Mouse (Mus musculus): ENCODE data around the gene Snrpe. TPM values are rescaled to one million over a fixed set of nuclear protein-coding genes. Genes with fewer than 3 reads are reported as not detected.

Gene Snrpe
- polyA plus RNA-seq, 1 experiment from 2014 or later, result 412 TPM

- Histone ChIP-seq H3K9me3 (replicated peaks) (no peaks in the 10 kb centered on the region), H3K9ac (replicated peaks) (no peak overlapping the region), H3K36me3 (peaks cover 34% of the 10 kb centered on the region), H3K4me2 (no peak overlapping the region), H3K4me3 (replicated peaks) (no peak overlapping the region), H3K27ac (replicated peaks) (no peak overlapping the region), H3K27me3 (replicated peaks) (no peaks in the 10 kb centered on the region), H3K4me1 (peaks cover 9% of the 10 kb centered on the region)
- no peak for ATAC-seq (ENCODE audit: low FRiP score)
- WGBS, result 78% methylated on average over 3 of the region's 3 CpGs
Observed at GRCm38 (mm10) chr1:133613817-133614216, 3.7 kb upstream of the Snrpe start.

- Histone ChIP-seq H3K27ac (replicated peaks) (no peak overlapping the region), H3K4me1 (peaks cover 16% of the 10 kb centered on the region), H3K27me3 (replicated peaks) (no peaks in the 10 kb centered on the region), H3K36me3 (peaks cover 31% of the 10 kb centered on the region), H3K9ac (replicated peaks) (no peak overlapping the region), H3K9me3 (replicated peaks) (no peaks in the 10 kb centered on the region), H3K4me2 (no peak overlapping the region), H3K4me3 (replicated peaks) (no peak overlapping the region)
- 62% methylated on average over 1 of the region's 1 CpGs for WGBS
- no peak for ATAC-seq (ENCODE audit: low FRiP score)
Observed at GRCm38 (mm10) chr1:133611436-133611835, 1.3 kb upstream of the Snrpe start.

- Histone ChIP-seq H3K9ac (replicated peaks) (no peak overlapping the region; the same call in 1 of the 2 replicates), H3K27ac (replicated peaks) (no peak overlapping the region), H3K4me3 (replicated peaks) (peak overlapping the region; percentile 96; the same call in 1 of the 2 replicates), H3K4me2 (peak overlapping the region; percentile 25; the same call in 1 of the 2 replicates), H3K9me3 (replicated peaks) (no peaks in the 10 kb centered on the region), H3K4me1 (peaks cover 16% of the 10 kb centered on the region), H3K36me3 (peaks cover 33% of the 10 kb centered on the region), H3K27me3 (replicated peaks) (no peaks in the 10 kb centered on the region)
- WGBS, result 56% methylated on average over 6 of the region's 6 CpGs
- peak; percentile 7 for ATAC-seq (ENCODE audit: low FRiP score)
Observed at GRCm38 (mm10) chr1:133610601-133611000, 510 bp upstream of the Snrpe start.

DNA sequence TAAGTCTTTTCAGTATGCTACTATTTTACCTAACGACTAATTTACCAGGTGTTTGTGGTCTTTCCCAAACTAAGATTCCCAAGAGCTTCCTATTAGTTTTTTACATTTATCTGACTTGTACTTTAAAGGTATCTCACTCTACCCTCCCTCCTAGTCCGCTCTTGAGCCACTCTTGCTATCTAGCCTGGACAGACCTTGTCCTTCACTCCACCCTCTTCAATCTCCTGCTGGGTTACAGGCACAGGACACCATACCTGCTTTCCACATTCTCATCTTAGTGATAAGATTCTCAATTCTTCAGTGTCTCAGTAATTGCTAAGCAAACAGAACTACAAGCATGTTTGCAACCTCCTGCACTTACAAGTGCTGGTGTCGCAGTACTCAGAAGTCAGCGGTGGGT, 6.9 kb downstream of the Snrpe start:
- H3K36me3 ChIP-seq, result peaks cover 72% of the 10 kb centered on the region
- ATAC-seq (ENCODE audit: low FRiP score), result no peak
- no peak overlapping the region for H3K4me2 ChIP-seq
- no peaks in the 10 kb centered on the region for H3K9me3 ChIP-seq (replicated peaks)
- H3K27ac ChIP-seq (replicated peaks), result no peak overlapping the region
- WGBS, result 98% methylated on average over 4 of the region's 4 CpGs
- H3K9ac ChIP-seq (replicated peaks), result no peak overlapping the region
- peaks cover 3% of the 10 kb centered on the region; the same call in 1 of the 2 replicates for H3K4me1 ChIP-seq
- no peaks in the 10 kb centered on the region for H3K27me3 ChIP-seq (replicated peaks)
- H3K4me3 ChIP-seq (replicated peaks), result no peak overlapping the region

GRCm38 (mm10) chr1:133596298-133597007, 13.6 kb downstream of the Snrpe start:
- H3K27me3 ChIP-seq (replicated peaks), result no peaks in the 10 kb centered on the region
- H3K4me3 ChIP-seq (replicated peaks), result no peak overlapping the region
- H3K4me2 ChIP-seq, result no peak overlapping the region
- H3K36me3 ChIP-seq, result peaks cover 6% of the 10 kb centered on the region
- no peaks in the 10 kb centered on the region for H3K9me3 ChIP-seq (replicated peaks)
- H3K27ac ChIP-seq (replicated peaks), result peak overlapping the region; percentile 79
- H3K4me1 ChIP-seq, result peaks cover 15% of the 10 kb centered on the region
- WGBS, result 17% methylated on average over 4 of the region's 4 CpGs
- no peak overlapping the region for H3K9ac ChIP-seq (replicated peaks)
- peak; percentile 85 for ATAC-seq (ENCODE audit: low FRiP score)

DNA sequence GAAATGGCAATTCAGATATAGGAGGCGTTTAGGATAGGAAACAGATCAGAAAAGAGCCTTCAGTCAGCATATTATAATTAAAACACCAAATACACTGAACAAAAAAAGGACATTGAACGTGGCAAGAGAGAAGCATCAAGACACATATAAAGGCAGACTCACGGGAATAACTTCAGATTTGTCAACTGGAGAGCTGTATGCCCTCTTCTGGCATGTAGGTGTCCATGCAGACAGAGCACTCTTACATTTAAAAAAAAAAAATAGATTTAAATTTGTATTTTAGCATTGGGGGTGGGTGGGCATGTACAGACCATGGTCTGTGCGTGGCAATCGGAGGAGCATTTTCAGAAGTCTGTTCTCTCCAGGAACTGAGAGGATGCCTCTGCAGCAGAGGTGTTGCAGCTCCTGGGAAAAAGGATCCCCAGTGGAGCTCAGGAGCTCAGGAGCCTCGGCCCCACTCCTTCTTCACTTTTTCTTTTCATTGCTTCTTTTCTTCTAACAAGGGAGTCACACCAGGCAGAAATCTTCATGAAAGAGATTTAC, 24.0 kb downstream of the Snrpe start:
- H3K9me3 ChIP-seq (replicated peaks), result no peaks in the 10 kb centered on the region
- H3K9ac ChIP-seq (replicated peaks), result no peak overlapping the region
- H3K27me3 ChIP-seq (replicated peaks), result no peaks in the 10 kb centered on the region
- no peaks in the 10 kb centered on the region for H3K4me1 ChIP-seq
- H3K36me3 ChIP-seq, result no peaks in the 10 kb centered on the region
- ATAC-seq (ENCODE audit: low FRiP score), result no peak
- H3K4me2 ChIP-seq, result no peak overlapping the region
- H3K4me3 ChIP-seq (replicated peaks), result no peak overlapping the region
- WGBS, result 74% methylated on average over 6 of the region's 6 CpGs
- H3K27ac ChIP-seq (replicated peaks), result no peak overlapping the region

GRCm38 (mm10) chr1:133571293-133571692, 38.8 kb downstream of the Snrpe start:
- H3K4me2 ChIP-seq, result no peak overlapping the region
- H3K9me3 ChIP-seq (replicated peaks), result no peaks in the 10 kb centered on the region; the same call in 1 of the 2 replicates
- no peaks in the 10 kb centered on the region for H3K27me3 ChIP-seq (replicated peaks)
- H3K4me3 ChIP-seq (replicated peaks), result no peak overlapping the region
- H3K27ac ChIP-seq (replicated peaks), result no peak overlapping the region
- WGBS, result 88% methylated on average over 11 of the region's 11 CpGs
- H3K9ac ChIP-seq (replicated peaks), result no peak overlapping the region
- H3K4me1 ChIP-seq, result no peaks in the 10 kb centered on the region
- H3K36me3 ChIP-seq, result no peaks in the 10 kb centered on the region
- no peak for ATAC-seq (ENCODE audit: low FRiP score)

Other genes starting within 250 kb of the Snrpe start
- gene Etnk2, start 246.7 kb downstream of the Snrpe start, polyA plus RNA-seq (2015; fragmentation: Nextera tagmentation; extraction: Ambion mirVana), result 21.3 and 22.8 TPM in 2 replicates
- 4.0 and 6.7 TPM in 2 replicates for gene Sox13, start 185.9 kb downstream of the Snrpe start, polyA plus RNA-seq (2015; fragmentation: Nextera tagmentation; extraction: Ambion mirVana)
- not detected in 2 replicates for gene Zbed6, start 50.6 kb upstream of the Snrpe start, polyA plus RNA-seq (2015; fragmentation: Nextera tagmentation; extraction: Ambion mirVana)
- 2.7 and 2.8 TPM in 2 replicates for gene Gm38394, start 51.0 kb upstream of the Snrpe start, polyA plus RNA-seq (2015; fragmentation: Nextera tagmentation; extraction: Ambion mirVana)
- 0.26 and 2.5 TPM in 2 replicates for gene Lax1, start 79.8 kb upstream of the Snrpe start, polyA plus RNA-seq (2015; fragmentation: Nextera tagmentation; extraction: Ambion mirVana)
- 13.6 and 17.1 TPM in 2 replicates for gene Atp2b4, start 190.8 kb upstream of the Snrpe start, polyA plus RNA-seq (2015; fragmentation: Nextera tagmentation; extraction: Ambion mirVana)